Mouse (Mus musculus) CD8-positive naive resting alpha-beta T cell, adult 57 days (primary cell): Measurements from ENCODE around the gene Ttc5. TPM values are rescaled to one million over a fixed set of nuclear protein-coding genes. Genes with fewer than 3 reads are reported as not detected.

Experiments
- total RNA-seq: library from RNA; stranded (reverse); gene quantifications from one replicate; pipeline ENCODE4 v1.2.4, GENCODE M21; 2023

Ttc5 gene
- 70.2 TPM for total RNA-seq

GRCm38 (mm10) chr14:50785251-50785637, at the start of gene Ttc5:
Gene Ttc5, minus strand, starts transcription at chr14:50785519.

DNA sequence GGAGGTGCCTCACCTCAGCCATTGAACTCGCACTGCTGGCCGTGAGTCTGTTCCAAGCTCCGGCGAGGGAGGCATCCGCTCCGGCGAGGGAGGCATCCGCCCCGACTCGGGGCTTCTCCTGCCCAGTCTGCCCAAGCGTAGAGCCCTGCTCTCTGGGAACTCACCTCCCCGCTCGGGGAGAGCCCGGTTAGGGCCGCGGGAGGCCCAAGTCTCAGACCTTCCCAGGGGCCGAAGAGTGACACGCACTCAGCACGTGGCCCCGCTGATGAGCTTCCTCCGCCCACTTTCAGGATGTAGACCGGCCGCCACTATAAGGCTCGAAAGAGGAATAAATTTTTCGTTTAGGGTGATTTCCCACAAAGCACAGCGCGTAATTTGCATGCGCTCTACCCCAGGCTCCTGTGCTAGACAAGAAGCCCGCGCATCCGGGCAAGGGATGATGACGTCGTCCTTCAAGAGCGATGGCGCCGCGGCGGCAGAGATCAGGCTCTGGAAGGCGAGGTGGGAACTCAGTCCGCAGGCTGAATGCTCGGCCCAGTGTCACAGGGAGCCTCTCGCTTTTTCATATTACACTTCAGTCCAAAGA, 22.3 kb upstream of the Ttc5 start, which contains the start of the genes Ccnb1ip1 and Parp2:
TSS of gene Ccnb1ip1 (minus strand) at position 246 of the 586 bp plus-strand sequence.
TSS of gene Parp2 (plus strand) at position 355 of the 586 bp plus-strand sequence.

DNA sequence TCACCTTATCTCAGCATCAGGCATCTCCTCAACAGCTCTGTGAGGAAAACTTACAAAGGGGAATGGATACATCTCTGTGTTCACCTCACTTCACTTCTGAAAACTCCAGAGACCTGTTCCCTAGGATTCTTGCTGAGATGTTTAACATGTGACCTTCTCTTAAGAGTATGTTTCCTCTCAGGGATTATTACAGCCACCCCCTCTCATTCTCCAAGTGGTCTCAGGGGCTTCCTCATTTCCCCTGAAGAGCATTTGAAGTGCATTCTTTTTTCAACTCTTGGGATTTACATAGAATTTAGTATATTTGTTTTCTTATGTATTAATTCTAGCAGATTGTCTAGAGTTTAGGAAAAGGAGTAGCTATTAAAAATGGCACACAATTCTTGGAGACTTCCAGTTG, 40.3 kb downstream of the Ttc5 start, which contains the start of gene Olfr749:
TSS of gene Olfr749 (minus strand) at position 101 of the 400 bp plus-strand sequence.

Other genes starting within 250 kb of the Ttc5 start
- gene Olfr744, start 170.6 kb downstream of the Ttc5 start, total RNA-seq = not detected
- gene Olfr745, start 146.1 kb downstream of the Ttc5 start, total RNA-seq = not detected
- gene Olfr746, start 138.4 kb downstream of the Ttc5 start, total RNA-seq = not detected
- gene Olfr747, start 92.3 kb downstream of the Ttc5 start, total RNA-seq = not detected
- gene Olfr748, start 78.1 kb downstream of the Ttc5 start, total RNA-seq = not detected
- not detected for gene Olfr749, start 40.4 kb downstream of the Ttc5 start, total RNA-seq
- gene Ccnb1ip1, start 22.2 kb upstream of the Ttc5 start, total RNA-seq = 2.4 TPM
- gene Parp2, start 22.3 kb upstream of the Ttc5 start, total RNA-seq = 59.4 TPM
- gene Tep1, start 85.0 kb upstream of the Ttc5 start, total RNA-seq = 29.3 TPM
- gene Klhl33, start 112.0 kb upstream of the Ttc5 start, total RNA-seq = not detected
- 35.4 TPM for gene Osgep, start 139.4 kb upstream of the Ttc5 start, total RNA-seq
- 43.6 TPM for gene Apex1, start 139.4 kb upstream of the Ttc5 start, total RNA-seq
- gene Pip4p1, start 145.3 kb upstream of the Ttc5 start, total RNA-seq = 86.2 TPM
- gene Pnp, start 145.6 kb upstream of the Ttc5 start, total RNA-seq = 32.1 TPM
- 23.6 TPM for gene Gm49342, start 159.0 kb upstream of the Ttc5 start, total RNA-seq
- 0.58 TPM for gene Pnp2, start 170.5 kb upstream of the Ttc5 start, total RNA-seq
- gene Rnase10, start 222.2 kb upstream of the Ttc5 start, total RNA-seq = not detected